Mouse (Mus musculus): ENCODE results near the gene CT030661.1. TPM values are rescaled to one million over a fixed set of nuclear protein-coding genes. Genes with fewer than 3 reads are reported as not detected.
A peak's percentile ranks its signal among the peaks of the same experiment; 100 is the strongest.
"Not testable (repeated sequence)": the region's sequence is repeated elsewhere in the genome, so short reads cannot be mapped to it uniquely, and the experiment has no call there.

The CT030661.1 gene
- polyA plus RNA-seq (2016; fragmentation: Nextera tagmentation; extraction: Ambion mirVana), result 10.7 and 11.9 TPM in 2 replicates

- not testable (repeated sequence) for H3K27me3 ChIP-seq
Measured at GRCm38 (mm10) chr17:22314730-22315226, at the start of gene CT030661.1. Gene CT030661.1, minus strand, starts transcription at chr17:22314837.

DNA sequence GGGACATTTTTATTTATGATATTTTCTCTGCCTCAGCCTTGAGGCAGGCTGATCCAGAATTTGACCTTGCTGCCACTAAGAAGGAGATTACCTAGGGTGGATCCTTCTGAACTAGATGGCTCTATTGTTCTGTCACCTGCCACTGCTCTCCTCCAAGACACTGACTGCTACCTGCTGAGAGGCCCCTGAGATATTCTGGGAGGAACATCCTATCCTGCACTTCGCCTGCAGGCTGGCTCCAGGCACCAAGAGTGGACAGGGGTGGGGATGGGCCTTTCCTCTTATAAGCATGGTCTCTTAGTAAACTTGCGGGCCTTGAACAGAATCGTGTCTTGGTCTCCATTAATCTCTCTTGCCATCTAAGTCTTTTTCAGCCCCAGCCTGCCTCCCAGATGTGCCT is 49.3 kb upstream of the CT030661.1 start:
- WGBS, result 89% methylated on average over 3 of the region's 3 CpGs
- ATAC-seq (ENCODE audit: insufficient number of reproducible peaks, insufficient read depth, low FRiP score, low TSS enrichment, low read depth), result no peak
- Histone ChIP-seq H3K9ac (replicated peaks) (no peak overlapping the region), H3K4me3 (replicated peaks) (no peak overlapping the region), H3K27me3 (no peaks in the 10 kb centered on the region), H3K9me3 (peaks cover 10% of the 10 kb centered on the region; the same call in 1 of the 2 replicates), H3K4me2 (no peak overlapping the region), H3K27ac (no peak overlapping the region), H3K4me1 (replicated peaks) (peaks cover 14% of the 10 kb centered on the region), H3K36me3 (peaks cover 14% of the 10 kb centered on the region)

More at GRCm38 (mm10) chr17:22314730-22315226, at the start of gene CT030661.1:
- peak within 1 kb of the TSS; percentile 59 for H3K4me3 ChIP-seq (replicated peaks)
- not testable (repeated sequence) for H3K4me1 ChIP-seq (replicated peaks); H3K9me3 ChIP-seq; H3K36me3 ChIP-seq
- WGBS, result under 1% methylated on average over 20 of the region's 20 CpGs
- H3K9ac ChIP-seq (replicated peaks), result peak within 1 kb of the TSS; percentile 67
- H3K27ac ChIP-seq, result peak within 1 kb of the TSS; percentile 62; the same call in 1 of the 2 replicates
- peak; percentile 97 for ATAC-seq (ENCODE audit: insufficient number of reproducible peaks, insufficient read depth, low FRiP score, low TSS enrichment, low read depth)
- H3K4me2 ChIP-seq, result peak within 1 kb of the TSS; percentile 55

GRCm38 (mm10) chr17:22361101-22361781 is 46.6 kb upstream of the CT030661.1 start, which contains the start of the genes Zfp944 and Zfp758:
Gene Zfp944, minus strand, starts transcription at chr17:22361400.
Gene Zfp758, plus strand, starts transcription at chr17:22361453.
- peak within 1 kb of the TSS; percentile 86 for H3K27ac ChIP-seq
- peak within 1 kb of the TSS; percentile 57 for H3K4me3 ChIP-seq (replicated peaks)
- peaks cover 14% of the 10 kb centered on the region for H3K4me1 ChIP-seq (replicated peaks)
- peak within 1 kb of the TSS; percentile 60 for H3K4me2 ChIP-seq
- under 1% methylated on average over 30 of the region's 43 CpGs for WGBS
- H3K36me3 ChIP-seq, result peaks cover 22% of the 10 kb centered on the region
- peak within 1 kb of the TSS; percentile 64 for H3K9ac ChIP-seq (replicated peaks)
- ATAC-seq (ENCODE audit: insufficient number of reproducible peaks, insufficient read depth, low FRiP score, low TSS enrichment, low read depth), result peak; percentile 96
- not testable (repeated sequence) for H3K9me3 ChIP-seq, H3K27me3 ChIP-seq

GRCm38 (mm10) chr17:22360572-22360971 is 45.9 kb upstream of the CT030661.1 start:
- H3K27ac ChIP-seq, result no peak overlapping the region
- H3K36me3 ChIP-seq, result peaks cover 26% of the 10 kb centered on the region
- peaks cover 14% of the 10 kb centered on the region for H3K4me1 ChIP-seq (replicated peaks)
- peaks cover 10% of the 10 kb centered on the region; the same call in 1 of the 2 replicates for H3K9me3 ChIP-seq
- ATAC-seq (ENCODE audit: insufficient number of reproducible peaks, insufficient read depth, low FRiP score, low TSS enrichment, low read depth), result no peak
- peak overlapping the region; percentile 64 for H3K9ac ChIP-seq (replicated peaks)
- peak overlapping the region; percentile 57 for H3K4me3 ChIP-seq (replicated peaks)
- WGBS, result 32% methylated on average over 5 of the region's 5 CpGs
- H3K4me2 ChIP-seq, result peak overlapping the region; percentile 60
- H3K27me3 ChIP-seq, result no peaks in the 10 kb centered on the region

DNA sequence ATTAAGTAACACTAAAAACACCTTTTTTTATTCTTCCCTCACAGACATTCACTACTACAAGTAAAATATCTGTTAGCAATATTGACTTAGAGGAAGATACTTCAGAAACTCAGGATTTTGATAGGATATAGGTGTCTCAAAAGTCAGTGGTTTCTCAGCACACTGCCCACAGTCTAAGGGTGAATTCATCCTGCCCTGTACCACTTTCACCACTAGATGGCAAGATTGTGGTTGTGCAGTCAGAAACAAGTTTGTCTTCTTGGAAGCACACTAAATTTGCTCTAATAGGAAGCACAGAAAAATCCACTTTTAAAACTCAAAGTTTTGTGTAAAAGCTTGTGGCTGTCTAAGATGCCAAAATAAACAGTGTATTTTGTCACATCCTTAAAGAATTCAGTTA is 38.2 kb upstream of the CT030661.1 start:
- no peaks in the 10 kb centered on the region for H3K4me1 ChIP-seq (replicated peaks)
- no peak overlapping the region for H3K27ac ChIP-seq
- H3K36me3 ChIP-seq, result peaks cover 49% of the 10 kb centered on the region
- no peaks in the 10 kb centered on the region for H3K27me3 ChIP-seq
- no peak overlapping the region for H3K4me3 ChIP-seq (replicated peaks)
- ATAC-seq (ENCODE audit: insufficient number of reproducible peaks, insufficient read depth, low FRiP score, low TSS enrichment, low read depth), result no peak
- H3K9me3 ChIP-seq, result no peaks in the 10 kb centered on the region
- H3K4me2 ChIP-seq, result no peak overlapping the region
- H3K9ac ChIP-seq (replicated peaks), result no peak overlapping the region

GRCm38 (mm10) chr17:22315247-22315646 is 610 bp upstream of the CT030661.1 start:
- not testable (repeated sequence) for ATAC-seq (ENCODE audit: insufficient number of reproducible peaks, insufficient read depth, low FRiP score, low TSS enrichment, low read depth); H3K9me3 ChIP-seq; H3K27me3 ChIP-seq; H3K4me1 ChIP-seq (replicated peaks); H3K36me3 ChIP-seq
- 0 out of 2 replicates have a peak overlapping the region, but pooled peaks have one; percentile 56 for H3K27ac ChIP-seq
- WGBS, result 5% methylated on average over 2 of the region's 2 CpGs
- peak overlapping the region; percentile 54 for H3K9ac ChIP-seq (replicated peaks)
- H3K4me3 ChIP-seq (replicated peaks), result peak overlapping the region; percentile 59
- peak overlapping the region; percentile 55 for H3K4me2 ChIP-seq

GRCm38 (mm10) chr17:22314219-22314618 is 418 bp downstream of the CT030661.1 start:
- H3K36me3 ChIP-seq; H3K9me3 ChIP-seq; H3K4me1 ChIP-seq (replicated peaks); H3K27ac ChIP-seq; H3K27me3 ChIP-seq: not testable (repeated sequence)
- peak overlapping the region; percentile 59 for H3K4me3 ChIP-seq (replicated peaks)
- ATAC-seq (ENCODE audit: insufficient number of reproducible peaks, insufficient read depth, low FRiP score, low TSS enrichment, low read depth), result peak; percentile 58; the same call in 1 of the 2 replicates
- peak overlapping the region; percentile 67 for H3K9ac ChIP-seq (replicated peaks)
- H3K4me2 ChIP-seq, result peak overlapping the region; percentile 55
- 3% methylated on average over 3 of the region's 3 CpGs for WGBS

Other genes starting within 250 kb of the CT030661.1 start
- 2.0 and 2.7 TPM in 2 replicates for gene Zfp947, start 148.6 kb downstream of the CT030661.1 start, polyA plus RNA-seq (2016; fragmentation: Nextera tagmentation; extraction: Ambion mirVana)
- gene Zfp994, start 89.2 kb downstream of the CT030661.1 start, polyA plus RNA-seq (2016; fragmentation: Nextera tagmentation; extraction: Ambion mirVana), result 2.3 and 2.5 TPM in 2 replicates
- gene Zfp944, start 46.6 kb upstream of the CT030661.1 start, polyA plus RNA-seq (2016; fragmentation: Nextera tagmentation; extraction: Ambion mirVana), result 16.4 and 17.3 TPM in 2 replicates
- gene Zfp758, start 46.6 kb upstream of the CT030661.1 start, polyA plus RNA-seq (2016; fragmentation: Nextera tagmentation; extraction: Ambion mirVana), result 9.1 and 10.2 TPM in 2 replicates
- gene Zfp946, start 109.4 kb upstream of the CT030661.1 start, polyA plus RNA-seq (2016; fragmentation: Nextera tagmentation; extraction: Ambion mirVana), result 23.0 and 23.1 TPM in 2 replicates